ENCODE assay signal across 8 mouse cellular contexts in the genomic region with DNA sequence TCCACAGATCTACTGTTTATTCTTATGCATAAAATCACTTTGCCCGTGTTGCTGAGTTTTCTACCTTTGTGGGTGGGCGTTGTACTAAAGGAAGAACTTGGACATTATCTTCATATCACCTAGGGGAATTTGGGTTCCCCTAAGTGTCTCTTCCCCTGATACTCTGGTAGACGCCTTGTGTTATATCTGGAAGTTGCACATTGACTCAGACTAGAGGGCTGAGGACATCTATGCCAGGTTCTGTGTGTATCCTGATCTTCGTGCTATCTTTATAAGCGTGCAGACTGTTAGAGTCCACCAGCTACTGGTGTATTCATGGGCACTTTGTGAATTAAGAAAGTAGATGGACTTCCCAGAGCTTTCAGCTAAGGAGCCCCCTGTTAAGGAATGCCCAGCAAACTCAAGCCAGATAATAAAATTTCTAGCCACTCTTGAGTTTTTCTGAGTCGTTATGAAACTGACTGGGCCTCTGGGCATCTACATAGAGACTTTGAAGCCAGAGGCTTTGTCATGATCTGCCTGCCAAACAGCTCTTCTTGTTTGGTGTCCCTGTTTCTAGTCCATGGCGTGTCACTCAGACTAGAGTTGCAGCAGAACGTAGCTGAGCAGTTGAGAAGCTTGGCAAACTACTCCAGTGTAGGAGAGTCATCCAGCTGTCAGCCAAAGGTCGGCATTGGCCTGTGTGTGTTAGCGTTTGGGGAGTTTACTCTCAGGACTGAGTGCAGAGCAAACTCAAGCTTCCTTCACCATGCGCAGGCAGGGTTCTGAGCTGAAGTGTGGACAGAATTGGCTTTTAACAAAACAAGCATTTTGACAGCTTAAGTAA. TPM values are rescaled to one million over a fixed set of nuclear protein-coding genes. Genes with fewer than 3 reads are reported as not detected.
DNase-seq lines count a peak whose midpoint lies in the region; ATAC-seq and TF ChIP-seq lines count a peak whose summit lies in the region.

No protein-coding gene starts in this region.

- WGBS in liver, embryonic 13.5 days (ENCODE audit: insufficient replicate concordance): 39% methylated on average over 11 of the region's 11 CpGs

- intact Hi-C loops in heart, postnatal 10 days (cut with DNase I): loop anchor here (5.0 kb wide), 1 partner anchor 38 kb away; no protein-coding TSS in a partner anchor

- TF ChIP-seq POLR2A in testis, adult 2 months (IDR thresholded peaks at IDR 0.05; ENCODE audit: control insufficient read depth, low read depth, low read length): no peak

- H3K9me3 ChIP-seq in liver, embryonic 13.5 days (replicated peaks): no peaks in the 10 kb centered on the region

- peak overlapping the region; percentile 56 for H3K9ac ChIP-seq in liver, embryonic 13.5 days

- H3K27me3 ChIP-seq in testis, adult 2 months (ENCODE audit: control insufficient read depth, insufficient read depth, low read length): no peaks in the 10 kb centered on the region
- no peaks in the 10 kb centered on the region for H3K27me3 ChIP-seq in liver, embryonic 13.5 days

- no peak for TF ChIP-seq CTCF in testis, adult 2 months (IDR thresholded peaks at IDR 0.05; ENCODE audit: control insufficient read depth, insufficient read depth, insufficient replicate concordance, low read depth, low read length)

- H3K36me3 ChIP-seq in testis, adult 2 months (ENCODE audit: control insufficient read depth, insufficient read depth, low read length): no peaks in the 10 kb centered on the region
- H3K36me3 ChIP-seq in liver, embryonic 13.5 days: no peaks in the 10 kb centered on the region

- no peak overlapping the region for H3K4me3 ChIP-seq in testis, adult 2 months (ENCODE audit: control insufficient read depth, low read depth, low read length)
- H3K4me3 ChIP-seq in liver, embryonic 13.5 days (replicated peaks): no peak overlapping the region; the same call in 1 of the 2 replicates

- peak overlapping the region; percentile 93 for H3K4me2 ChIP-seq in liver, embryonic 13.5 days

- DNase-seq in testis, postnatal 14 days (ENCODE audit: low spot score): no peak
- DNase-seq in heart, postnatal 10 days: peak; percentile 82 to 83
- peak; percentile 36 for DNase-seq in liver, embryonic 13.5 days
- no peak for DNase-seq in cerebellum, adult 11 months
- no peak for DNase-seq in retina, embryonic 14.5 days (ENCODE audit: low spot score)
- no peak for DNase-seq in natural killer cell, adult 2 months (ENCODE audit: low spot score in 2 of 2)

- H3K4me1 ChIP-seq in testis, adult 2 months (ENCODE audit: control insufficient read depth, insufficient read depth, low read length): peaks cover 6% of the 10 kb centered on the region
- H3K4me1 ChIP-seq in liver, embryonic 13.5 days (replicated peaks): peaks cover 70% of the 10 kb centered on the region

- H3K27ac ChIP-seq in testis, adult 2 months (ENCODE audit: control insufficient read depth, insufficient read depth, low read depth, low read length): peak overlapping the region; percentile 36; the same call in 1 of the 2 replicates
- H3K27ac ChIP-seq in liver, embryonic 13.5 days: peak overlapping the region; percentile 85

- peak; percentile 78 for ATAC-seq in liver, embryonic 13.5 days (ENCODE audit: low read depth)
- no peak for ATAC-seq in frontal cortex, adult (ENCODE audit: low TSS enrichment)

RNA-seq across cellular contexts. Expression of a gene that starts 3.5 kb away (rescaled TPM):
- polyA plus RNA-seq in testis, adult 2 months (2012; rRNA removed): 3.6 and 3.7 TPM in 2 replicates
- 10 to 100 TPM; 10.0 to 13.2 TPM for total RNA-seq in heart, postnatal 10 days (2021)
- 11.6 and 11.8 TPM in 2 replicates for polyA plus RNA-seq in liver, embryonic 13.5 days (2015; fragmentation: Nextera tagmentation; extraction: Ambion mirVana)

RNA-seq across cellular contexts. Expression of a gene that starts 50.2 kb away (rescaled TPM):
- polyA plus RNA-seq in testis, adult 2 months (2012; rRNA removed): 1.3 and 1.7 TPM in 2 replicates
- 10 to 100 TPM; 12.7 to 13.8 TPM for total RNA-seq in heart, postnatal 10 days (2021)
- 0.56 and 0.60 TPM in 2 replicates for polyA plus RNA-seq in liver, embryonic 13.5 days (2015; fragmentation: Nextera tagmentation; extraction: Ambion mirVana)

RNA-seq across cellular contexts. Expression of a gene that starts 57.4 kb away (rescaled TPM):
- 0.07 and 0.21 TPM in 2 replicates for polyA plus RNA-seq in testis, adult 2 months (2012; rRNA removed)
- 1 to 10 TPM; 3.2 to 4.4 TPM for total RNA-seq in heart, postnatal 10 days (2021)
- polyA plus RNA-seq in liver, embryonic 13.5 days (2015; fragmentation: Nextera tagmentation; extraction: Ambion mirVana): 25.3 and 27.0 TPM in 2 replicates

Comparison
In these comparisons a context has a peak if more than half of its experiments do, and no peak if none do; other contexts are left out.
1. DNase-seq: peak in heart, postnatal 10 days (2 of 2) and liver, embryonic 13.5 days (single experiment); none in testis, postnatal 14 days (single experiment), cerebellum, adult 11 months (single experiment), retina, embryonic 14.5 days (single experiment) and natural killer cell, adult 2 months (0 of 2).
2. RNA of a gene that starts 57.4 kb away (polyA plus RNA-seq): 25.3 to 27.0 TPM in liver, embryonic 13.5 days; 0.07 to 0.21 TPM in testis, adult 2 months; every median in the first group is over 10 times any median in the second.